Mouse (Mus musculus) brain, adult 2 months (tissue): ENCODE data around the gene Kctd13.

Experiments
- DNase-seq: peaks from one replicate; pipeline ENCODE4 v3.0.0; 2011; ENCODE audit warnings: low read depth, low spot score

Kctd13 gene

DNA sequence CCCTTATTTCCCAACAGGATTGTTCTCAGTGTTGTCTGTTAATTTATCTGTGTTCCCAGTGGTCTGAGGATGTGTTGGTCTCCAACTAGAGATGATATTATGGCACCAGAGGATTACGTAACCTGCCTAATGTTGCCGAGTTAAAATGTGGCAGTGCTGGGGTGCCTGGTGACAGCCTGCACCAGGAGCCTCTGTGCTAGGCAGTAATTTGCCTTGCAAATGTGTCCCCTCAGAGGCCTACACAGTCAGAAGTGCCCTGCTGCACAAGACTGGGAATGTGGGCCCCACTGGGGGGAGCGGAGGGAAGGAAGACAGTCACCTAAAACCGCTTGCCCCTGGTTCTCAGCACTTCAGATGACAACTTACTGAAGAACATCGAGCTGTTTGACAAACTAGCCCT is 13.1 kb downstream of the Kctd13 start:
- peak; percentile 91 for DNase-seq

DNA sequence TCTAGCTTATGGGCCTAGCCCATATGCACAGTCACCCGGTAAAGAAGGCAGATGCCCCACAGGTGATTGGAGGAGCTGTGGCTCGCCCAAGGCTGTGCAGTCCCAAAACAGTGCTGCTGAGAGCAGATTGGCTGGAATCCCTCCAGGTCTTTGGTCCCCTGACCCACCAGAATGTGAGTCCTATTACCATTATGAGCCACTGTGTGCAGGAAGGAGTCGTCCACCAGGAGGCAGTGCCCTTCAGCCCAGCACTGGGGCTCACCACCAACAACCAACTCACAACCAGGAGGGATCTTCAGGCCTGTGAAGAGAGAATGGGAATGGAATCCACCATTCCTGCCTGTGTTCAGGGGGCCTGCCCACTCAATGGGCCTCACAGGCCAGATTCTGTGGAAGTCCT is 17.9 kb downstream of the Kctd13 start:
- DNase-seq, result peak; percentile 72

DNA sequence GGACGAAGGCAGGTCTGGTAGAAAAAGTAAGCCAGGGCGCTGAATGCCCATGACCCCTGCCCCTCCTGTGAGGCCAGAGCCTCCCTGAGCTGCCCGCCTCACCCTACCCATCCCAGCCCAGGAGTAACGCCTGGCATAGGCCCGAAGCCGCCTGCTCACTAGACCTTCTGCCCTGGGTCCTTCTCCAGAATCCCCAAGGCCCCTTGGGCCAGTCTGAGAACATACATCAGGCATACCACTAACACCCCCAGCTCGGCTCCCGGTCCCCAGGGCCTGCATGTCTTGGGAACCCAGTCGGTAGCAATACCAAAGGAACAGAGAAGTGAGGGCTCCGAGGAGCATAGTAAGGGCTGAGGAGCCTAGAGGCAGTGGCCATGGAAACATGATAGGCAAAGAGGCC is 19.9 kb downstream of the Kctd13 start:
- no peak for DNase-seq

GRCm38 (mm10) chr7:126949403-126949792 is 20.7 kb downstream of the Kctd13 start, which contains the start of gene Asphd1:
TSS of gene Asphd1 (minus strand) at chr7:126949582.
- DNase-seq, result peak; percentile 80

GRCm38 (mm10) chr7:126949793-126950646 is 21.3 kb downstream of the Kctd13 start, which contains the start of gene Sez6l2:
TSS of gene Sez6l2 (plus strand) at chr7:126950563.
- peak; percentile 98 for DNase-seq

GRCm38 (mm10) chr7:126950647-126951615 is 22.3 kb downstream of the Kctd13 start:
- peak; percentile 64 for DNase-seq

DNA sequence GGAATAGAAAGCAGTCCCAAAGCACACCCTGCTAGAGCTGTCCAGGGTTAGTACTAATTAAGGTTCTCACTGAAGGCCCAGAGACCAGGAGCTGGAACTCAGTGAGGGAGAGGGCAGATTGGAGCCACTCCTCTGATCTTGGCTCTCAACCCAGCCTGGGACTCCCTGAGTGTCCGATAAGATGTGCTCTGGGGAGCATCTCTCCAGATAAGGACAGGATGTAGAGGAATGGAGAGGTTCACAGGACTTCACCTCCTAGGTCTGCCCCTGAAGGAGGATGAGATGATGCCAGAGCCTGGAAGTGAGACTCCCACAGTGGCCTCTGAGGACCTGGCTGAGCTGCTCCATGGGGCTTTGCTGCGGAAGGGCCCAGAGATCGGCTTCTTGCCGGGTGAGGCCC is 23.1 kb downstream of the Kctd13 start:
- no peak for DNase-seq

DNA sequence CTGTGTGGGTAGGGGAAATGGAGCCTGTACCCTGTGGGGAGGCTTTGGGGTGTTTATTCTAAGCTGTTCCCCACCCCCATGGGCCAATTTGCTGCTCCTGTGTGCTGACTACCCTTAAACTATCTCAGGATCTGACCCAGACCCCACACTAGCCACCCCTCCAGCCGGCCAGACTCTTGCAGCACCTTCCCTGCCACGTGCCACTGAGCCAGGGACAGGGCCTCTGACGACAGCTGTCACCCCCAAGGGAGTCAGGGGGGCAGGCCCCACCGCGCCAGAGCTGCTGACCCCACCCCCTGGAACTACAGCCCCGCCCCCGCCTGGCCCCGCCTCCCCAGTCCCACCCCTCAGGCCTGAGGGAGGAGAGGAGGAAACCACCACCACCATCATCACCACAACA is 24.0 kb downstream of the Kctd13 start:
- DNase-seq, result no peak

GRCm38 (mm10) chr7:126955125-126955524 is 26.4 kb downstream of the Kctd13 start:
- DNase-seq, result no peak

DNA sequence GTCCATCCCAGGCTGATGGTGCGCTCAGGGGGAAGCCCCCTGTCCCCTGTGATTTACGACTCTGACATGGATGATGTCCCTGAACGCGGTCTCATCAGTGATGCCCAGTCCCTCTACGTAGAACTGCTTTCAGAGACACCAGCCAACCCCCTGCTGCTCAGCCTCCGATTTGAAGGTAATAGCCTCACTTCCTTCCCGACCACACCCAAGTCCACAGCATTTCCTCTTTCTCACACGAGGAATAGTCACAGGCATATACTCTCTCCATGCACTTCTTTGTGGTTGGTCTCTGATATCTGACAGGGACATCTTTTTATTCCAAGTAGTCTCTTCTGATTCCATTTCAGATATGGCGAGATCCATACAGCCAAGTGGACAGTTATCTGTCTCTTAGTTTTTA is 31.1 kb downstream of the Kctd13 start:
- no peak for DNase-seq

DNA sequence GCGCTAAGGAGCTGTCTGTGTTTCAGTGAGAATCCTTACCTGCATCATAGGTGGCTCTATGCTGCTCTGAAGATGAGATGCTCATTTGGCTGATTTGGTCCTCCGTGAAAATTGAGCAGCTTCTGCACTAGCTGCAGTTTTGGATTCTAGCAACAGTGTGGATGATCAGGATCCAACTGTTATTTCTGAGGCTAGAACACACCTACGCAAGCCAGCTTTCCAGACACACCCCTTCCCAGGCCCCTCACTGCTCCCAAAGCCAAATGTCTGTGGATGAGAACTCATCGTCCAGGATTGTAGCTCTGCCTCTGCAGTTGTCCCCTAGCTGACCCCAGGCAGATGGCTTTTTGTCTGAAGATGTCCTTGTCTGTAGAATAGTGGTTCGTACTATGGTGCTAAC is 32.4 kb downstream of the Kctd13 start:
- peak; percentile 67 for DNase-seq

DNA sequence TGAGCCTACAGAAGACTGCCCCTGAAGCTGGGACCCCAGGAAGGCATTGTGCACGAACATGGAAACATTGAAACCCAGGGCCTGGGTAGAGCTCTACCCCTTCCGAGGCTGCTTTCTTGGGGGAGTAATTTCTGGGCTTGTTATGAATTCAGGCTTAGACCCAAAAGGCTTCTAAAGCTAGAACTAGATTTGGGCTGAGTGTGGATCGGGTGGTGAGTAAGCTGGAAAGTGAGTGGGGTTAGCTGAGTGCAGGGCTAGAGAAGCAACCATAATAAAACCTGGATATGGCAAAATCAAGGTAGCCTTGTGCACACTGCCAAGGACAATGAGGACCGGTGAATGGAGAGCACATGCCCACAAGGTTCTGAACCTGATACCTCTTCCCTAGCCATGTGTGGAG is 33.3 kb downstream of the Kctd13 start:
- DNase-seq, result no peak

DNA sequence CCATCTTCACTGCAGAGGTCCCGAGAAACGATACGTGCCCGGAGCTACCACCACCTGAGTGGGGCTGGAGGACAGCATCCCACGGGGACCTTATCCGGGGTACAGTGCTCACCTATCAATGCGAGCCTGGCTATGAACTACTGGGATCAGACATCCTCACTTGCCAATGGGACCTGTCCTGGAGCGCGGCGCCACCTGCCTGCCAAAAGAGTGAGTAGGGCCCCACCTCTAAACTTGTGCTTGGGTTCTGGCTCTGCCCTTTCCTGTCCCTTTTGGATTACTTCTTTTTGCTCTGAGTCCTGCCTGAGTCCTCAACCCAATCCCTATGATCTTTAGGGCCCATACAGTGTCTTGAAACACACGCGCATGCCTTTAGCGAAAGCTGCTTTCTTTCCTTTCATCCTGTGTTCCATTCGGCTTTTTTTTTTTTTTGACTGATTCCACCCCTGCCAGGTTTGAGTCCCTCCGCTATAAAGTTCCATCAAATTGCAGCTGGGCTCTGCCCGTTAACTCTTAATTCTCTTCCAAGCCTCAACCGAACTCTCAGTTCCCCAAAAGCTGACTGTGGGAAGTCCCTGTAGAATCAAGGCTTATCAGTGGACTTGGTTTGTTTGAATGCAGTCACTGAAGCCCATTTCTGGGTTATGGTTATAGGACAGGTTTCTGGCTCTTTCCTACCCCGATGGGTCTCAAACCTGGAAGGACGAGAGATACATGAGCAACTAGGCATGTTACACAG is 35.0 kb downstream of the Kctd13 start:
- DNase-seq, result no peak

GRCm38 (mm10) chr7:126965568-126965967 is 36.9 kb downstream of the Kctd13 start:
- peak; percentile 80 for DNase-seq

- DNase-seq, result no peak
Observed at GRCm38 (mm10) chr7:126967361-126967760, 38.7 kb downstream of the Kctd13 start.

DNA sequence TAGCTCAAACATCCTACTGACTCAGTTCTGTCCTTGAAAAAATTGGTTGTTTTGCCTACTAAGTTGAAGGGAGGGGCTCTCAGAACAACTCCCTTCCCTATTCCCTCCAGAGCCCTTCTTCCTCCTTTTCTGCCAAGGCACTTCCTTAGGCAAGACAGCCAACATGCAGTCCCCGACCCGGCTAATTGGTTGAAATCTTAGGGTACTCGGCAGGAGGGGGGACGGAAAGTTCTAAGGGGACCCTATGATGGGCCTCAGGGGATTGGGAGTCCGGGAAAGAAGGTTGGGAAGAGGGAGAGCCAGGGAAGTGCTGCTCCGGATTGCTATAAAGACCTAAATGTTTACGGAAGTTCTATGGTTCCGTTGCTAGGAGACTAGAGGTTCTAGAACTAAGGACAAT is 46.8 kb downstream of the Kctd13 start:
- DNase-seq, result no peak

GRCm38 (mm10) chr7:126975893-126975949 is 47.0 kb downstream of the Kctd13 start, which contains the start of gene Cdipt:
TSS of gene Cdipt (plus strand) at chr7:126975914.
- DNase-seq, result no peak

- DNase-seq, result peak; percentile 99
Observed at GRCm38 (mm10) chr7:126975950-126976866, 47.5 kb downstream of the Kctd13 start, which contains the start of gene Cdiptos. TSS of gene Cdiptos (minus strand) at chr7:126976098.

DNA sequence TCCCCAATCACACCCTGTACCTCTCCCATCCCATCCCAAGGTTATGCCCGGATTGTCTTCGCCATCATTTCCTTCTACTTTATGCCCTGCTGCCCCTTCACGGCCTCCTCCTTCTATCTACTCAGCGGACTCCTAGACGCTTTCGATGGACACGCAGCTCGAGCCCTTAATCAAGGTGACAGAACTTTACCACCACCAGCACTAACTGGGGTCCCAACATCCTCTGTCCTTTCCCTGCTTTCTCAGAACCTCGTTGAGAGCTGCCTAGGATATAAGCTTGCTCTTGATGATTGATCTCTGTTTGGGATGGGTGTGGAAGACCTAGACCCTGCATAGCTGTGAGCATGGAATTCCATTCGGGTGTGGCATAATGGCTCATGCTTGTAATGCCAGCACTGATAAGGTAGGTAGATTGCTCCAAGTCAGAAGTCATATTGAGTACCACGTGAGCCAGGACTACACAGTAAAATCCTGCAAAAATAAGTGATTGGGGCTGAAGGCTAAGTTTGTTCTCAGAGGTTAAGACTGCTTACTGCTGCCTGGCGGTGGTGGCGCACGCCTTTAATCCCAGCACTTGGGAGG is 48.3 kb downstream of the Kctd13 start:
- DNase-seq, result no peak

DNA sequence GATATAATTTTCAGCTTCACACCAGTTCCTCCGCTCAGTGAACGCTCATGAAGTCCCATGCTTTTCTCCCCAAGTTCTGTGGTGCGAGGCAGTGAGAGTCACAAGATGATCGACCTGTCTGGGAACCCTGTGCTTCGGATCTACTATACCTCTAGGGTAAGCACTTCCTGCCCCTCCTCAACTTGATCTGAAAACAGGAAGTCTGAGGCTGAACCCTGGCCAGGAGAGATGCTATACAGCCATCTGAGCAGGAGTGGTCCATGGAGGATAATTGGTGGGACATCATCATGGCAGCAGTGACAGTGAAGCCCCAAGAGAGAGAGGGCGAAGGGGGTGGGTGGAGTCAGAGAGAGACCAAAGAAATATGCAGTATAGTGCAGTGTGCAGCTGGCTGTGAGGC is 50.2 kb downstream of the Kctd13 start:
- no peak for DNase-seq

- peak; percentile 22 for DNase-seq
Observed at GRCm38 (mm10) chr7:126981601-126982000, 52.9 kb downstream of the Kctd13 start.
